In the genomic region with DNA sequence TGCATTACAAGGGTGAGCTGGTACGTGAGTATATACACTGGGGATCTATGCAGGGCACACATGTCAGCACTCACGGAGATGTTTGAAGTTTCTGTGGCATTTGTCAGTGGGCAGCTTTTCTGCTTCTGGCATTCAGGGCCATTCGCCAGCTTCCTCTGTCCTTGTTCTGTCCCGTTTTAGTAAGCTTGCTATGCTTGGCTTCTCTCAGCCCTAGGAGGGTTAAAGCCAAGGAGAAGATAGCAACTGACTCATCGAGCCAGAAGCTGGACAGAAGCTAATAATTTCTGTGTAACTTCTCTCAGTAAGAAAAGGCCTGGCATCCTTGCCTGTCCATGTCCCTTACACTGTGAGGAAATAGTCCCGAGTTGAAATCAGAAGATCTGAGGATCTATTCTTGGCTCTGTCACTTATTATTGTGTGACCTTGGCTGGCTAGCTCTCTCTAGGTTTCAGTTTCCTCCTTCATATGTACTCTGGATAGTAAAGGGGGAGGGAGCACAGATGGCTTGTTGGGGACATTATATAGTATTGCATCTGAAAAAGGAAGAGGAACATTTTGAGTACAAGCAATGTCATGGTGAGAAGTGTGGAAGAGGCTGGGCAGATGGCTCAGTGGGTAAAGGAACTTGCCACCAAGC, we compare ENCODE assay signal across 9 mouse cellular contexts. TPM values are rescaled to one million over a fixed set of nuclear protein-coding genes. Genes with fewer than 3 reads are reported as not detected.
DNase-seq lines count a peak whose midpoint lies in the region; ATAC-seq and TF ChIP-seq lines count a peak whose summit lies in the region.
"Had no signal": no experiment of that assay in that cellular context is flagged by ENCODE, and none has a peak within 500 bp of the region (broad histone marks: within the 10 kb centered on the region; RNA-seq: fewer than 3 reads in every experiment).

No protein-coding gene starts in this region.

- H3K9me3 ChIP-seq in liver, embryonic 11.5 days (ENCODE audit: control insufficient read depth, low read length): no peaks in the 10 kb centered on the region
- no peaks in the 10 kb centered on the region for H3K9me3 ChIP-seq in hindbrain, embryonic 13.5 days
- no peaks in the 10 kb centered on the region for H3K9me3 ChIP-seq in midbrain, postnatal 0 days (ENCODE audit: low read length)

- no peak overlapping the region for H3K4me2 ChIP-seq in liver, embryonic 11.5 days
- H3K4me2 ChIP-seq in hindbrain, embryonic 13.5 days: no peak overlapping the region
- no peak overlapping the region for H3K4me2 ChIP-seq in midbrain, postnatal 0 days (ENCODE audit: low read depth, low read length, poor library complexity, severe bottlenecking)

- no peak for ATAC-seq in liver, embryonic 11.5 days (replicated peaks; ENCODE audit: low FRiP score)
- peak; percentile 61 for ATAC-seq in megakaryocyte progenitor cell, adult 5-6 weeks (replicated peaks; ENCODE audit: poor library complexity)
- ATAC-seq in hindbrain, embryonic 13.5 days (ENCODE audit: low FRiP score): no peak
- no peak for ATAC-seq in midbrain, postnatal 0 days (ENCODE audit: low FRiP score)

- no peak for TF ChIP-seq CTCF in liver, adult 2 months (IDR thresholded peaks at IDR 0.05; ENCODE audit: low read depth, low read length)
- no peak for TF ChIP-seq CTCF in heart, adult 2 months (IDR thresholded peaks at IDR 0.05)
- TF ChIP-seq CTCF in midbrain, postnatal 0 days (IDR thresholded peaks at IDR 0.05): no peak
- no peak for TF ChIP-seq CTCF in thymus, adult 2 months (IDR thresholded peaks at IDR 0.05; ENCODE audit: borderline replicate concordance, control insufficient read depth, extremely low read depth, insufficient read depth, low read length, poor library complexity)

- H3K36me3 ChIP-seq in liver, adult 2 months (ENCODE audit: control insufficient read depth, insufficient read depth, low read length): peaks cover 5% of the 10 kb centered on the region; the same call in 1 of the 2 replicates
- no peaks in the 10 kb centered on the region for H3K36me3 ChIP-seq in liver, embryonic 11.5 days (ENCODE audit: control insufficient read depth, insufficient read depth, low read length)
- H3K36me3 ChIP-seq in heart, adult 2 months (ENCODE audit: control insufficient read depth, insufficient read depth, low read length): peaks cover 2% of the 10 kb centered on the region
- no peaks in the 10 kb centered on the region for H3K36me3 ChIP-seq in hindbrain, embryonic 13.5 days
- H3K36me3 ChIP-seq in midbrain, postnatal 0 days (ENCODE audit: insufficient read depth, low read length): no peaks in the 10 kb centered on the region
- H3K36me3 ChIP-seq in thymus, adult 2 months (ENCODE audit: control insufficient read depth, insufficient read depth, low read length): no peaks in the 10 kb centered on the region

- DNase-seq in liver, adult 2 months (ENCODE audit: extremely low read depth, low read depth, low spot score): peak; percentile 63
- no peak for DNase-seq in liver, embryonic 11.5 days (ENCODE audit: low spot score)
- DNase-seq in brain, adult 2 months (ENCODE audit: low read depth, low spot score): peak; percentile 82
- DNase-seq in heart, adult 2 months: peak; percentile 42 to 61
- DNase-seq in midbrain, postnatal 0 days (ENCODE audit: low spot score): no peak
- no peak for DNase-seq in thymus, adult 2 months

- no peak overlapping the region for H3K4me3 ChIP-seq in liver, adult 2 months (ENCODE audit: insufficient read depth, low read depth, low read length)
- H3K4me3 ChIP-seq in liver, embryonic 11.5 days (ENCODE audit: low read depth, low read length): no peak overlapping the region
- H3K4me3 ChIP-seq in heart, adult 2 months: no peak overlapping the region
- H3K4me3 ChIP-seq in hindbrain, embryonic 13.5 days: no peak overlapping the region
- H3K4me3 ChIP-seq in midbrain, postnatal 0 days (ENCODE audit: low read depth, low read length): no peak overlapping the region
- no peak overlapping the region for H3K4me3 ChIP-seq in thymus, adult 2 months (ENCODE audit: control insufficient read depth, insufficient read depth, low read length)

- intact Hi-C loops in heart, adult 2 months (cut with DNase I): no loop called here

- peaks cover 19% of the 10 kb centered on the region for H3K4me1 ChIP-seq in liver, adult 2 months (ENCODE audit: control insufficient read depth, insufficient read depth, low read length)
- H3K4me1 ChIP-seq in liver, embryonic 11.5 days (replicated peaks; ENCODE audit: control insufficient read depth, insufficient read depth, low read length): no peaks in the 10 kb centered on the region
- H3K4me1 ChIP-seq in heart, adult 2 months (ENCODE audit: control insufficient read depth, insufficient read depth, low read length): peaks cover 6% of the 10 kb centered on the region
- H3K4me1 ChIP-seq in hindbrain, embryonic 13.5 days (replicated peaks): no peaks in the 10 kb centered on the region
- H3K4me1 ChIP-seq in midbrain, postnatal 0 days (ENCODE audit: insufficient read depth, low read length): no peaks in the 10 kb centered on the region
- no peaks in the 10 kb centered on the region for H3K4me1 ChIP-seq in thymus, adult 2 months (replicated peaks; ENCODE audit: control insufficient read depth, insufficient read depth, low read length)

- H3K27me3 ChIP-seq in liver, adult 2 months (ENCODE audit: control insufficient read depth, insufficient read depth, low read length): no peaks in the 10 kb centered on the region
- H3K27me3 ChIP-seq in liver, embryonic 11.5 days (replicated peaks; ENCODE audit: control insufficient read depth, insufficient read depth, low read length): no peaks in the 10 kb centered on the region
- H3K27me3 ChIP-seq in heart, adult 2 months (ENCODE audit: control insufficient read depth, insufficient read depth, low read length): no peaks in the 10 kb centered on the region
- no peaks in the 10 kb centered on the region for H3K27me3 ChIP-seq in hindbrain, embryonic 13.5 days
- H3K27me3 ChIP-seq in midbrain, postnatal 0 days (ENCODE audit: insufficient read depth, low read length): no peaks in the 10 kb centered on the region
- H3K27me3 ChIP-seq in thymus, adult 2 months (ENCODE audit: control insufficient read depth, insufficient read depth, low read length): no peaks in the 10 kb centered on the region

- WGBS in liver, adult 2 months: 23% methylated on average over 6 of the region's 6 CpGs
- WGBS in liver, embryonic 11.5 days: 68% methylated on average over 6 of the region's 6 CpGs
- 19% methylated on average over 6 of the region's 6 CpGs for WGBS in heart, adult 2 months
- 75% methylated on average over 6 of the region's 6 CpGs for WGBS in hindbrain, embryonic 13.5 days
- WGBS in midbrain, postnatal 0 days: 54% methylated on average over 6 of the region's 6 CpGs
- WGBS in thymus, adult 2 months: 67% methylated on average over 6 of the region's 6 CpGs

- peak overlapping the region; percentile 56 for H3K27ac ChIP-seq in liver, adult 2 months (replicated peaks; ENCODE audit: insufficient read depth, low read depth, low read length)
- no peak overlapping the region for H3K27ac ChIP-seq in liver, embryonic 11.5 days (ENCODE audit: low read depth, low read length)
- peak overlapping the region; percentile 77 for H3K27ac ChIP-seq in heart, adult 2 months
- no peak overlapping the region for H3K27ac ChIP-seq in hindbrain, embryonic 13.5 days
- no peak overlapping the region for H3K27ac ChIP-seq in midbrain, postnatal 0 days (ENCODE audit: low read depth, low read length)
- no peak overlapping the region for H3K27ac ChIP-seq in thymus, adult 2 months (ENCODE audit: control insufficient read depth, insufficient read depth, low read length)

- H3K9ac ChIP-seq in liver, adult 2 months (ENCODE audit: low read depth, low read length): no peak overlapping the region
- H3K9ac ChIP-seq in liver, embryonic 11.5 days (ENCODE audit: low read depth, low read length): no peak overlapping the region
- H3K9ac ChIP-seq in heart, adult 2 months (ENCODE audit: low read depth, low read length): peak overlapping the region; percentile 2; the same call in 1 of the 2 replicates
- H3K9ac ChIP-seq in hindbrain, embryonic 13.5 days: no peak overlapping the region
- no peak overlapping the region for H3K9ac ChIP-seq in midbrain, postnatal 0 days (replicated peaks; ENCODE audit: low read length, poor library complexity, severe bottlenecking)

- TF ChIP-seq EP300 in heart, adult 2 months (IDR thresholded peaks at IDR 0.05; ENCODE audit: insufficient read depth, low read depth, low read length): no peak

- TF ChIP-seq POLR2A in liver, adult 2 months (IDR thresholded peaks at IDR 0.05; ENCODE audit: extremely low read depth, insufficient read depth, low read length): no peak
- no peak for TF ChIP-seq POLR2A in heart, adult 2 months (IDR thresholded peaks at IDR 0.05; ENCODE audit: insufficient read depth, low read depth, low read length)
- no peak for TF ChIP-seq POLR2A in thymus, adult 2 months (IDR thresholded peaks at IDR 0.05; ENCODE audit: control insufficient read depth, extremely low read depth, insufficient read depth, low read length, poor library complexity)

- peaks cover 4% of the 10 kb centered on the region; the same call in 1 of the 2 replicates for H3K79me2 ChIP-seq in liver, adult 2 months (ENCODE audit: control insufficient read depth, insufficient read depth, low read length)
- no peaks in the 10 kb centered on the region for H3K79me2 ChIP-seq in heart, adult 2 months (replicated peaks; ENCODE audit: control insufficient read depth, insufficient read depth, low read length)

RNA-seq across cellular contexts. Expression of gene Ggt7, which starts 22.9 kb away (rescaled TPM):
- total RNA-seq in liver, adult 2 months (2014; rRNA removed): 0.18 and 0.47 TPM in 2 replicates
- 0.63 and 1.7 TPM in 2 replicates for polyA plus RNA-seq in liver, adult 2 months (2012; rRNA removed)
- 1.0 and 1.3 TPM in 2 replicates for polyA plus RNA-seq in liver, embryonic 11.5 days (2014; fragmentation: Nextera tagmentation; extraction: Ambion mirVana)
- under 1 TPM; 0.55 to 0.73 TPM for total RNA-seq in heart, adult 2 months (2021)
- 4.4 and 6.0 TPM in 2 replicates for polyA plus RNA-seq in heart, adult 2 months (2012; rRNA removed)
- total RNA-seq in megakaryocyte progenitor cell, adult 5-6 weeks (2015): not detected in 2 replicates
- not detected in 2 replicates for total RNA-seq in megakaryocyte progenitor cell, adult 5-6 weeks (2017)
- 66.3 and 73.6 TPM in 2 replicates for polyA plus RNA-seq in hindbrain, embryonic 13.5 days (2015; fragmentation: Nextera tagmentation; extraction: Ambion mirVana)
- 167 and 203 TPM in 2 replicates for total RNA-seq in midbrain, postnatal 0 days (2014; rRNA removed)
- 110 and 112 TPM in 2 replicates for polyA plus RNA-seq in midbrain, postnatal 0 days (2015; fragmentation: Nextera tagmentation; extraction: Ambion mirVana)
- 35.1 and 42.8 TPM in 2 replicates for polyA plus RNA-seq in thymus, adult 2 months (2012; rRNA removed)
- total RNA-seq: hematopoietic stem cell, adult 5-6 weeks had no signal

RNA-seq across cellular contexts. Expression of gene Acss2, which starts 23.2 kb away (rescaled TPM):
- 204 and 297 TPM in 2 replicates for total RNA-seq in liver, adult 2 months (2014; rRNA removed)
- polyA plus RNA-seq in liver, adult 2 months (2012; rRNA removed): 155 and 248 TPM in 2 replicates
- polyA plus RNA-seq in liver, embryonic 11.5 days (2014; fragmentation: Nextera tagmentation; extraction: Ambion mirVana): 27.7 and 28.5 TPM in 2 replicates
- total RNA-seq in heart, adult 2 months (2021): 10 to 100 TPM; 31.6 to 33.4 TPM
- polyA plus RNA-seq in heart, adult 2 months (2012; rRNA removed): 39.8 and 59.2 TPM in 2 replicates
- 3.6 and 8.0 TPM in 2 replicates for total RNA-seq in megakaryocyte progenitor cell, adult 5-6 weeks (2015)
- total RNA-seq in megakaryocyte progenitor cell, adult 5-6 weeks (2017): 3.0 and 6.5 TPM in 2 replicates
- polyA plus RNA-seq in hindbrain, embryonic 13.5 days (2015; fragmentation: Nextera tagmentation; extraction: Ambion mirVana): 26.6 and 29.0 TPM in 2 replicates
- total RNA-seq in midbrain, postnatal 0 days (2014; rRNA removed): 25.3 and 38.0 TPM in 2 replicates
- 18.6 and 19.4 TPM in 2 replicates for polyA plus RNA-seq in midbrain, postnatal 0 days (2015; fragmentation: Nextera tagmentation; extraction: Ambion mirVana)
- polyA plus RNA-seq in thymus, adult 2 months (2012; rRNA removed): 56.0 and 59.8 TPM in 2 replicates

RNA-seq across cellular contexts. Expression of gene Gss, which starts 51.7 kb away (rescaled TPM):
- total RNA-seq in liver, adult 2 months (2014; rRNA removed): 69.4 and 112 TPM in 2 replicates
- 113 and 134 TPM in 2 replicates for polyA plus RNA-seq in liver, adult 2 months (2012; rRNA removed)
- polyA plus RNA-seq in liver, embryonic 11.5 days (2014; fragmentation: Nextera tagmentation; extraction: Ambion mirVana): 59.7 and 60.5 TPM in 2 replicates
- total RNA-seq in heart, adult 2 months (2021): 10 to 100 TPM; 13.0 to 14.0 TPM
- 14.0 and 15.3 TPM in 2 replicates for polyA plus RNA-seq in heart, adult 2 months (2012; rRNA removed)
- 9.9 and 12.2 TPM in 2 replicates for total RNA-seq in megakaryocyte progenitor cell, adult 5-6 weeks (2015)
- total RNA-seq in megakaryocyte progenitor cell, adult 5-6 weeks (2017): 13.4 and 18.2 TPM in 2 replicates
- polyA plus RNA-seq in hindbrain, embryonic 13.5 days (2015; fragmentation: Nextera tagmentation; extraction: Ambion mirVana): 14.8 and 16.4 TPM in 2 replicates
- 9.2 and 12.9 TPM in 2 replicates for total RNA-seq in midbrain, postnatal 0 days (2014; rRNA removed)
- 11.6 and 12.1 TPM in 2 replicates for polyA plus RNA-seq in midbrain, postnatal 0 days (2015; fragmentation: Nextera tagmentation; extraction: Ambion mirVana)
- 20.6 and 23.2 TPM in 2 replicates for polyA plus RNA-seq in thymus, adult 2 months (2012; rRNA removed)

Comparison
In these comparisons a context has a peak if more than half of its experiments do, and no peak if none do; other contexts are left out.
1. DNase-seq: peak in liver, adult 2 months (single experiment), brain, adult 2 months (single experiment) and heart, adult 2 months (2 of 2); none in liver, embryonic 11.5 days (single experiment), midbrain, postnatal 0 days (single experiment) and thymus, adult 2 months (single experiment).
2. H3K27ac ChIP-seq: peak in liver, adult 2 months (single experiment) and heart, adult 2 months (single experiment); none in liver, embryonic 11.5 days (single experiment), hindbrain, embryonic 13.5 days (single experiment), midbrain, postnatal 0 days (single experiment) and thymus, adult 2 months (single experiment).